Mouse (Mus musculus): ENCODE results near the gene Zfp346. TPM values are rescaled to one million over a fixed set of nuclear protein-coding genes. Genes with fewer than 3 reads are reported as not detected.

Gene Zfp346
- polyA plus RNA-seq, 1 experiment from 2014 or later: 25.4 TPM

DNA sequence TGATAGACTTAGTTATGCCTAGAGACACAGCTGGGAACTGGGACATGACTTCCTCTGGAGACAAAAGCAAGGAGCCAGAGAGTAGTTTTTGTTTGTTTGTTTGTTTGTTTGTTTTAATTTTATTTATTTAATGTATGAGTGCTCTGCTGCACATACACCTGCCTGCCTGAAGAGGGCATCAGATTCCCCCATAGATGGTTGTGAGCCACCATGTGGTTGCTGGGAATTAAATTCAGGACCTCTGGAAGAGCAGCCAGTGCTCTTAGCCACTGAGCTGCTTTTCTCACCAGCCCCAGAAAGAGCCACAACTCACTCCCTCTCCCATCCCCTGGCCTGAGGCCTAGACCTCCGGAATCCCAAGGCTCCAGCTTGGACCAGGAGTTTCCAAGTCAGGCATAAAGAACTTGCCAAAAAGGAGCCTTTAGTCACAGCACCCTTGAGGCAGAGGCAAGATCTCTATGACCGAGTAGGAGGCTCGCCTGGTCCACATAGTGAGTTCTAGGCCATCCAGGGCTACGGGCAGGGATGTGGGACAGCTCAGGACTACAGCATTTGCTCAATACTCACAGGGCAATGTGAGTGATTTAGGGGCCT is 72.9 kb downstream of the Zfp346 start:
- Histone ChIP-seq H3K9me3 (ENCODE audit: control insufficient read depth, low read length) (no peaks in the 10 kb centered on the region), H3K9ac (ENCODE audit: low read depth, low read length) (no peak overlapping the region), H3K27me3 (ENCODE audit: control insufficient read depth, insufficient read depth, low read length) (no peaks in the 10 kb centered on the region), H3K27ac (ENCODE audit: low read depth, low read length) (no peak overlapping the region), H3K4me1 (ENCODE audit: control insufficient read depth, insufficient read depth, low read length) (no peaks in the 10 kb centered on the region), H3K4me3 (ENCODE audit: low read length) (no peak overlapping the region), H3K36me3 (ENCODE audit: control insufficient read depth, insufficient read depth, low read length) (no peaks in the 10 kb centered on the region), H3K4me2 (replicated peaks; ENCODE audit: low read depth, low read length) (no peak overlapping the region)
- 61% methylated on average over 4 of the region's 4 CpGs for WGBS
- no peak for ATAC-seq (ENCODE audit: low FRiP score, low TSS enrichment)

DNA sequence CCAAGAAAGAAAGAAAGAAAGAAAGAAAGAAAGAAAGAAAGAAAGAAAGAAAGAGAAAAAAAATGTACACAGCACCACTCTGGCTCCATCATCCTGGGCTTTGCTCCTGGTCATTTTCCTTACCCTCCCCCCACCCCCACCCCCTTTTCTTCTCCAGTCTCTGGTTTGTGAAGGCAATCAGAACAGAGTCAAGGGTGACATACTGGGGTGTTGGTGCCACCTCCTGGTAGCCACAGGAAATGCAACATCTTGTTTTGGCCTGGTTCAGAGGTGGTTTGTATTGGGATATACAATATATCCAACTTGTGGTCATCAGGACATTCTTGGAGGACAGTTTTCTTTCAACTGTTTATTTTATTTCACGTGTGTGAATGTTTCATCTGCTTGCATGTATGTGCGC is 73.4 kb downstream of the Zfp346 start:
- Histone ChIP-seq H3K9ac (ENCODE audit: low read depth, low read length) (no peak overlapping the region), H3K4me2 (replicated peaks; ENCODE audit: low read depth, low read length) (no peak overlapping the region), H3K9me3 (ENCODE audit: control insufficient read depth, low read length) (no peaks in the 10 kb centered on the region), H3K4me1 (ENCODE audit: control insufficient read depth, insufficient read depth, low read length) (no peaks in the 10 kb centered on the region), H3K36me3 (ENCODE audit: control insufficient read depth, insufficient read depth, low read length) (no peaks in the 10 kb centered on the region), H3K27me3 (ENCODE audit: control insufficient read depth, insufficient read depth, low read length) (no peaks in the 10 kb centered on the region), H3K27ac (ENCODE audit: low read depth, low read length) (no peak overlapping the region), H3K4me3 (ENCODE audit: low read length) (no peak overlapping the region)
- no peak; the same call in 1 of the 2 replicates for ATAC-seq (ENCODE audit: low FRiP score, low TSS enrichment)
- 35% methylated on average over 2 of the region's 2 CpGs for WGBS

- Histone ChIP-seq H3K4me2 (replicated peaks; ENCODE audit: low read depth, low read length) (no peak overlapping the region), H3K9me3 (ENCODE audit: control insufficient read depth, low read length) (no peaks in the 10 kb centered on the region), H3K9ac (ENCODE audit: low read depth, low read length) (no peak overlapping the region), H3K4me1 (ENCODE audit: control insufficient read depth, insufficient read depth, low read length) (no peaks in the 10 kb centered on the region), H3K27ac (ENCODE audit: low read depth, low read length) (no peak overlapping the region), H3K27me3 (ENCODE audit: control insufficient read depth, insufficient read depth, low read length) (no peaks in the 10 kb centered on the region), H3K4me3 (ENCODE audit: low read length) (no peak overlapping the region), H3K36me3 (ENCODE audit: control insufficient read depth, insufficient read depth, low read length) (no peaks in the 10 kb centered on the region)
- no peak for ATAC-seq (ENCODE audit: low FRiP score, low TSS enrichment)
- WGBS: 89% methylated on average over 3 of the region's 3 CpGs
Observed at GRCm38 (mm10) chr13:55179591-55179990, 74.5 kb downstream of the Zfp346 start.

DNA sequence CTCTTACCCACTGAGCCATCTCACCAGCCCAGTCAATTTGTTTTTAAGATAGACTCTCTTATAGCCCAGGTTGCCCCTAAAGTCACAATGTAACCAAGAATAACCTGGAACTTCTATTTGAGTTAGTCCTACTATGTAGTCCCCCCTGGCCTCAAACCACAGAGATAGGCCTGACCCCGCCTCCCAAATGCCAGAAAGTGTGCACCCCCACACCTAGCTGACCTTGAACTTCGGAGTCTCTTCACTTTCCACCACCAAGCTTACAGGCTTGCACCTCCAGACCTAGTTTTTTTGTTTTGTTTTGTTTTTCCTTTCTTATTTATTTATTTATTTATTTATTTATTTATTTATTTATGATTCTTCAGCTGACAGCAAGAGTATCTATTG is 76.7 kb downstream of the Zfp346 start:
- no peak for ATAC-seq (ENCODE audit: low FRiP score, low TSS enrichment)
- Histone ChIP-seq H3K9me3 (ENCODE audit: control insufficient read depth, low read length) (no peaks in the 10 kb centered on the region), H3K27ac (ENCODE audit: low read depth, low read length) (no peak overlapping the region), H3K4me3 (ENCODE audit: low read length) (peak overlapping the region; percentile 37; the same call in 1 of the 2 replicates), H3K4me1 (ENCODE audit: control insufficient read depth, insufficient read depth, low read length) (no peaks in the 10 kb centered on the region), H3K9ac (ENCODE audit: low read depth, low read length) (0 out of 2 replicates have a peak overlapping the region, but pooled peaks have one; percentile 51), H3K27me3 (ENCODE audit: control insufficient read depth, insufficient read depth, low read length) (no peaks in the 10 kb centered on the region), H3K4me2 (replicated peaks; ENCODE audit: low read depth, low read length) (peak overlapping the region; percentile 52), H3K36me3 (ENCODE audit: control insufficient read depth, insufficient read depth, low read length) (no peaks in the 10 kb centered on the region)
- 78% methylated on average over 2 of the region's 2 CpGs for WGBS

GRCm38 (mm10) chr13:55182173-55182894 is 77.2 kb downstream of the Zfp346 start:
- Histone ChIP-seq H3K4me3 (ENCODE audit: low read length) (peak overlapping the region; percentile 37), H3K4me2 (replicated peaks; ENCODE audit: low read depth, low read length) (peak overlapping the region; percentile 52), H3K4me1 (ENCODE audit: control insufficient read depth, insufficient read depth, low read length) (no peaks in the 10 kb centered on the region), H3K27ac (ENCODE audit: low read depth, low read length) (peak overlapping the region; percentile 83), H3K36me3 (ENCODE audit: control insufficient read depth, insufficient read depth, low read length) (no peaks in the 10 kb centered on the region), H3K9me3 (ENCODE audit: control insufficient read depth, low read length) (no peaks in the 10 kb centered on the region), H3K9ac (ENCODE audit: low read depth, low read length) (peak overlapping the region; percentile 51), H3K27me3 (ENCODE audit: control insufficient read depth, insufficient read depth, low read length) (no peaks in the 10 kb centered on the region)
- 2% methylated on average over 23 of the region's 23 CpGs for WGBS
- peak; percentile 91 for ATAC-seq (ENCODE audit: low FRiP score, low TSS enrichment)

- ATAC-seq (ENCODE audit: low FRiP score, low TSS enrichment): no peak
- H3K4me2 ChIP-seq (replicated peaks; ENCODE audit: low read depth, low read length): no peak overlapping the region
- H3K9ac ChIP-seq (ENCODE audit: low read depth, low read length): no peak overlapping the region
- H3K9me3 ChIP-seq (ENCODE audit: control insufficient read depth, low read length): no peaks in the 10 kb centered on the region
- no peaks in the 10 kb centered on the region for H3K4me1 ChIP-seq (ENCODE audit: control insufficient read depth, insufficient read depth, low read length)
- no peaks in the 10 kb centered on the region for H3K36me3 ChIP-seq (ENCODE audit: control insufficient read depth, insufficient read depth, low read length)
- no peaks in the 10 kb centered on the region for H3K27me3 ChIP-seq (ENCODE audit: control insufficient read depth, insufficient read depth, low read length)
- H3K27ac ChIP-seq (ENCODE audit: low read depth, low read length): no peak overlapping the region
- H3K4me3 ChIP-seq (ENCODE audit: low read length): no peak overlapping the region
- 86% methylated on average over 6 of the region's 6 CpGs for WGBS
Observed at GRCm38 (mm10) chr13:55183382-55183781, 78.3 kb downstream of the Zfp346 start.

Other genes with a start within 250 kb of the Zfp346 start
- 2.1 and 2.5 TPM in 2 replicates for gene Unc5a, start 155.9 kb upstream of the Zfp346 start, polyA plus RNA-seq (2014; fragmentation: Nextera tagmentation; extraction: Ambion mirVana)
- gene Hk3, start 83.9 kb upstream of the Zfp346 start, polyA plus RNA-seq (2014; fragmentation: Nextera tagmentation; extraction: Ambion mirVana): 0.53 and 0.83 TPM in 2 replicates
- gene Uimc1, start 5.0 kb upstream of the Zfp346 start, polyA plus RNA-seq (2014; fragmentation: Nextera tagmentation; extraction: Ambion mirVana): 28.1 and 29.6 TPM in 2 replicates
- gene Gm17617, start 28.2 kb downstream of the Zfp346 start, polyA plus RNA-seq (2014; fragmentation: Nextera tagmentation; extraction: Ambion mirVana): not detected in 2 replicates
- 9.9 and 14.9 TPM in 2 replicates for gene Fgfr4, start 47.3 kb downstream of the Zfp346 start, polyA plus RNA-seq (2014; fragmentation: Nextera tagmentation; extraction: Ambion mirVana)
- 71.2 and 93.6 TPM in 2 replicates for gene Nsd1, start 104.5 kb downstream of the Zfp346 start, polyA plus RNA-seq (2014; fragmentation: Nextera tagmentation; extraction: Ambion mirVana)
- gene Prelid1, start 215.2 kb downstream of the Zfp346 start, polyA plus RNA-seq (2014; fragmentation: Nextera tagmentation; extraction: Ambion mirVana): 482 and 508 TPM in 2 replicates
- gene Rab24, start 216.6 kb downstream of the Zfp346 start, polyA plus RNA-seq (2014; fragmentation: Nextera tagmentation; extraction: Ambion mirVana): 80.1 and 92.5 TPM in 2 replicates
- gene Mxd3, start 224.5 kb downstream of the Zfp346 start, polyA plus RNA-seq (2014; fragmentation: Nextera tagmentation; extraction: Ambion mirVana): 25.7 and 31.2 TPM in 2 replicates

All from kidney, embryonic 14.5 days (tissue).